Mouse (Mus musculus) limb, embryonic 14.5 days (tissue): ENCODE measurements around the gene Socs5. TPM values are rescaled to one million over a fixed set of nuclear protein-coding genes. Genes with fewer than 3 reads are reported as not detected.

ENCODE experiments used
- ATAC-seq: fragments of 200-750 bp; cut with Nextera tagmentation; 2 replicates; pipeline ENCODE4 v1.8.0; 2017; ENCODE audit warnings: low read depth, moderate number of reproducible peaks, moderate TSS enrichment; ENCODE audit not compliant: low FRiP score
- DNase-seq: peaks from one replicate; pipeline ENCODE4 v3.0.0-alpha.2; 2015; ENCODE audit warnings: low spot score
- H3K27ac ChIP-seq: fragments of 300-500 bp; sonication (generic); replicated peaks from 2 replicates; pipeline ENCODE4 v1.5.1; 2014; ENCODE audit warnings: low read depth, mild to moderate bottlenecking, low read length, moderate library complexity, mixed read lengths
- H3K27me3 ChIP-seq: fragments of 300-500 bp; sonication (generic); 2 replicates; pipeline ENCODE4 v1.6.1; 2014; ENCODE audit warnings: low read length, mixed read lengths; ENCODE audit not compliant: control insufficient read depth, insufficient read depth
- H3K36me3 ChIP-seq: fragments of 300-500 bp; sonication (generic); 2 replicates; pipeline ENCODE4 v1.6.1; 2014; ENCODE audit warnings: mild to moderate bottlenecking, low read length, moderate library complexity, mixed read lengths; ENCODE audit not compliant: control insufficient read depth, insufficient read depth
- H3K4me1 ChIP-seq: fragments of 300-500 bp; sonication (generic); 2 replicates; pipeline ENCODE4 v1.6.1; 2014; ENCODE audit warnings: antibody characterized with exemption, low read length, mixed read lengths; ENCODE audit not compliant: control insufficient read depth, insufficient read depth
- H3K4me2 ChIP-seq: fragments of 300-500 bp; sonication (generic); replicated peaks from 2 replicates; pipeline ENCODE4 v1.6.1; 2014; ENCODE audit warnings: low read depth, mild to moderate bottlenecking, low read length, moderate library complexity; ENCODE audit not compliant: severe bottlenecking
- H3K4me3 ChIP-seq: fragments of 300-500 bp; sonication (generic); replicated peaks from 2 replicates; pipeline ENCODE4 v1.5.1; 2014; ENCODE audit warnings: low read length
- H3K9ac ChIP-seq: fragments of 300-500 bp; sonication (generic); 2 replicates; pipeline ENCODE4 v1.6.1; 2014; ENCODE audit warnings: mild to moderate bottlenecking, low read depth, low read length, moderate library complexity; ENCODE audit not compliant: severe bottlenecking
- H3K9me3 ChIP-seq: fragments of 300-500 bp; sonication (generic); 2 replicates; pipeline ENCODE4 v1.6.1; 2016; ENCODE audit warnings: low read length; ENCODE audit not compliant: control insufficient read depth
- POLR2A ChIP-seq: fragments of 200-500 bp; IDR thresholded peaks from 2 replicates; pipeline ENCODE4 v1.8.0; 2012; ENCODE audit warnings: inconsistent platforms, mild to moderate bottlenecking, moderate library complexity, borderline replicate concordance; ENCODE audit not compliant: insufficient read depth, insufficient read length; ENCODE audit errors: extremely low read depth
- WGBS: fragments of 180-500 bp; shearing (Covaris S2); extraction: QIAGEN DNeasy Blood & Tissue Kit; methylation state at CpG from one replicate; pipeline ENCODE4 v1.1.7; 2014; 5-methylcytosine and 5-hydroxymethylcytosine counted together
- polyA plus RNA-seq, 2 experiments: library from polyadenylated mRNA; depleted of rRNA in 1 of 2; stranded (reverse) in 1 of 2; unstranded in 1 of 2; fragments of >200 nt; fragmentation: Nextera tagmentation in 1 of 2; extraction: Ambion mirVana in 1 of 2; gene quantifications; 2 replicates each; pipeline versions ENCODE4 v1.2.1 to v1.2.3; 2012 to 2014

The Socs5 gene
- polyA plus RNA-seq, 2 experiments, result 18.4 to 21.2 TPM

DNA sequence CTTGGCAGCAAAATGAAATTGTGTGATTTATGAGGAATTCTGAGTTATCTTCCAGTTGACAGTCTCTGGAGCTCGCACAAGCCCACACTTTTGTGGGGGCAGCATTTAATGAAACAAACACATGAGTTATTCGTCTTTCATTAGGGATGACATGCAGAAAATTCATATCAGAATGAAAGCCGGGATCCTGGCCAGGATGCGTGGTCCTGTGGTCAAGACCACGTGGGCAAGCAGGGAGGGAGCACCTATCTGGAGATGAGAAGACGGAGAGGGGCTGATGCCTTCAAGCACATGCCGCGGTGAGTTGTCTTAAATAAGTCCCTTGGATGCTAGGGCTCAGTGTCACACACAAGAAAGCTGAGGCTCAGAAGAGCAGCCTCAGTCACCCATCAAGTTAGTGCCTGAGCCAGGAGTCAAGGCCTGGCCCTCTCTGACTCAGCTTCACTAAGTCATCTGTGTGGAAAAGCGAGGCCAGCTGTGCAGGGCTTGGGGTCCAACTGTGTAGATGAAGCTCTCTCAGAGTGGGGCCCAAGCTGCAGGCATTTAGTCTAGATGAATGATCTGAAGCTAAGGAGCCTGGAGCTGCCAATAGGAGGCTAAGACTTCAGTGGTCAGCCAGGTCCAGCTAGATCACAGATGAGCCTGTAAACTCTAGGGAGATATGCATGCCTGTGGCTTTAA is 67.3 kb downstream of the Socs5 start:
- Histone ChIP-seq H3K9me3 (peaks cover 9% of the 10 kb centered on the region; the same call in 1 of the 2 replicates), H3K36me3 (no peaks in the 10 kb centered on the region), H3K9ac (no peak overlapping the region), H3K4me2 (no peak overlapping the region), H3K4me3 (no peak overlapping the region), H3K4me1 (peaks cover 12% of the 10 kb centered on the region; the same call in 1 of the 2 replicates), H3K27ac (no peak overlapping the region), H3K27me3 (no peaks in the 10 kb centered on the region)
- ATAC-seq, result no peak
- no peak for TF ChIP-seq POLR2A
- WGBS, result 80% methylated on average over 9 of the region's 9 CpGs
- no peak for DNase-seq

DNA sequence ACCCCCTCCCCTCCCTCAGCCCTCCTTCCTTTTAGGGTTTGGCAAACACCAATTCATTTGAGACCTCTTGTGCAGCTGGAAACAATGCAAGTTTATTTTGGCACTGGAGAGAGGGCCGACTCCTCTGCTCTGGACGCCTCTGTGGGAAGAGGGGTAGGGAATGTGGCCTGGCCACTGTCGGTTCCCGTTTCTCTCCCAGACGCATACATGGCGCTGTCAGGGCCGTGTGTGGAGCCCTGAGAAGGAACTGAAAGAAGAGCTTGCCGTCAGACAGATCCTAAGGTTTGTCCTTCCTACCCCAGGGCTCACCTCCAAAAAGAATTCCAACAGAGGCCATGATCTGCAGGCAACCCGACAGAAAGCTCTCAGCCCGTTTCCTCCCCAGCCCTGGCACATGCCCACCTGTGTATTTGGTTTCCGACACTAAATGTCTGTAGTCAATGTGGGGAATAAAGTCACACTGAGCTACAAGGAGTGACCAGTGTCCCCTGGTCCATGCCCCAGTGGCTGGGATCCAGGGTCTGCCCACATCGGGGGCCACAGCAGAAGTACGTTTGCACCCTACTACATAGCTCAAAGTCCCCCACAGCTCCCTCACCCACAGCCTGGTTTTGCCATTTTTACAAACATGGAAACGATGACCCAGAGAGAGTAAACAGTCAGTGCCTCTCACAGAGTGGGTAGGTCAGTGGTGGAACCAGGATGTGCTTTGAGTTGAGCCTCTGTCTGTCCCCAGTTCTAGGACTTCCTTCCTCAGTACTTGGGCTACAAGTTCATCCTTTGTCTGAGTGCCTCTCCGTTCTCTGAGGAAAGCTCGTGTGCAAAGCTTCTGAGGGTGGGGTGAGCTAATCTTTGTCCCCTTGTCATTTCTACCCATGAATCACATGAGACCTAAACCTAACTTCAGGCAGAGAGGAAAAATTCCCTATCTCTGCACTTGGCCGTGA is 68.9 kb downstream of the Socs5 start:
- Histone ChIP-seq H3K9ac (no peak overlapping the region), H3K36me3 (no peaks in the 10 kb centered on the region), H3K4me3 (no peak overlapping the region), H3K27me3 (no peaks in the 10 kb centered on the region), H3K4me2 (no peak overlapping the region), H3K4me1 (peaks cover 12% of the 10 kb centered on the region; the same call in 1 of the 2 replicates), H3K9me3 (peaks cover 9% of the 10 kb centered on the region; the same call in 1 of the 2 replicates), H3K27ac (no peak overlapping the region)
- WGBS, result 73% methylated on average over 17 of the region's 17 CpGs
- DNase-seq (no peak), ATAC-seq (no peak)
- TF ChIP-seq POLR2A, result no peak

DNA sequence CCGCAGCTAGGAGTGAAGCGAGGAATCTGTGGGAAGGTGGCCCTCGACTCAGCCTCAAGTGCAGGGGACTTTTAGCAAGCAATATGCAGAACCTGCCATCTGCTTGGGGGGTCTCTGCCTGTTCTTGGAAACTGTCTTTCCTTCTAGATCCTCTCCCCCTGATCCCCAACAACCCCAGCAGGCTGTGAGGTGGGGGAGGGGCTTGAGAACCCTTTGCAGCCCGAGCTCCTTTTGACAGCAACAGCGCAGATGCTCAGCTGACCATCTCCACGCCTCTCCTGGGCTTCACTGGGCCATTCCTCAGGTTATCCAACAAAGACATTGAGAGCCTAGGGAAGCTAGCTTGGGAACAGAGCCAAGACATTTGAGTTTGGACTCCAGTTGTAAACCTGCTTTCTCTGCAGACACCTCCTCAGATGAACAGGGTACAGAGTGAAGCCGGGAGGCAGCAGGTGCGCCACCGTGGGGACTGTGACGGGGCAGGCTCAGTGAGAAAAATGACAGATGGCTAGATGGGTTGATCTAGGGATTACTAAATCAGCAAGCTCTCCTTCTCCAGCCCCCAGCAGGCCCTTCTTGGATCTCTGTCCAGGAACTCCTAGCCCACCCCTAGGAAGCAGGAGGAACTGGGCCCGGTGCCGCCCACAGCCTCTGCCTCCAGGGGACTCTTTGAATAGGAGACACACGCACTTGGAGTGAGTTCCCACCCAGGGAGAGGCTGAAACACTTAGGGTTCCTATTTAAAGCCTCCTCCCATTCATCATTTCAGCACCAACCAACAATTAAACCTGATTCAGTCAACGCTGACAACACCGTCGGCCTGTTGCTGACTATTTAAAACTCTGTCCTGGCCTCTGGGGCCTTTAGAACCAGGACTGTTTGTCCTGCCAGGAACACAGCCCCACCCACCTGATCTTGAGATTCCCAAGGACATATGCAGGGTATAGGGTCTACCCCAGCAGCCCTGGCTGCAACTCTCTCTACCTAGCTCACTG is 71.4 kb downstream of the Socs5 start:
- peaks cover 12% of the 10 kb centered on the region; the same call in 1 of the 2 replicates for H3K4me1 ChIP-seq
- H3K27me3 ChIP-seq, result no peaks in the 10 kb centered on the region
- no peak overlapping the region for H3K9ac ChIP-seq
- H3K27ac ChIP-seq, result no peak overlapping the region
- no peak overlapping the region for H3K4me2 ChIP-seq
- ATAC-seq (peak; percentile 38; the same call in 1 of the 2 replicates), DNase-seq (no peak)
- no peak for TF ChIP-seq POLR2A
- H3K4me3 ChIP-seq, result no peak overlapping the region
- 47% methylated on average over 16 of the region's 16 CpGs for WGBS
- H3K36me3 ChIP-seq, result no peaks in the 10 kb centered on the region
- H3K9me3 ChIP-seq, result no peaks in the 10 kb centered on the region

- no peak overlapping the region for H3K4me3 ChIP-seq
- H3K9ac ChIP-seq, result no peak overlapping the region
- no peaks in the 10 kb centered on the region for H3K36me3 ChIP-seq
- H3K4me2 ChIP-seq, result no peak overlapping the region
- DNase-seq (no peak), ATAC-seq (no peak)
- no peaks in the 10 kb centered on the region for H3K27me3 ChIP-seq
- no peak overlapping the region for H3K27ac ChIP-seq
- 93% methylated on average over 9 of the region's 9 CpGs for WGBS
- peaks cover 10% of the 10 kb centered on the region; the same call in 1 of the 2 replicates for H3K4me1 ChIP-seq
- no peak for TF ChIP-seq POLR2A
- H3K9me3 ChIP-seq, result no peaks in the 10 kb centered on the region
These were observed 72.6 kb downstream of the Socs5 start for GRCm38 (mm10) chr17:87179939-87180550.
